Mouse (Mus musculus): ENCODE data around the gene Zfp683.

The Zfp683 gene

DNA sequence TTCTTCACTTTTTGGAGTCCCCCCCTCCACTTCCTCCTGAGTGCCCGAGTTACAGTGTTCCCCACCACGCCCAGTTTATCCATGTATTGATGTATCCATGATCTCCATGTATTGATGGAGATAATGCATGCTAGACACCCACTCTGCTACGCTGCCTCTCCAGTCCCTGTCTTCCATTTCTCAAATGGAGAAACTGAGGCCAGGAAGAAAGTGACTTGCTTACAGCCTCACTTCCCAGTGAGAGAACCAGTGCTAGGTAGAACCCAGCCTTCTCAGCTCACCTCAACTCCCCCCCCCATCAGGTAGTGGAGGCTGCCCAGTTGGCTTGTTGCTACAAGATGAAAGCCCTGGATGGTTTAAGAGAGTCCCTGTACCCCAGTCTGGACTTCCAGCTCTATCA, at the start of gene Zfp683:
Zfp683 (plus strand) TSS at position 301 of the 400 bp plus-strand sequence.
- no peak for DNase-seq (ENCODE audit: low spot score in 2 of 2)

DNA sequence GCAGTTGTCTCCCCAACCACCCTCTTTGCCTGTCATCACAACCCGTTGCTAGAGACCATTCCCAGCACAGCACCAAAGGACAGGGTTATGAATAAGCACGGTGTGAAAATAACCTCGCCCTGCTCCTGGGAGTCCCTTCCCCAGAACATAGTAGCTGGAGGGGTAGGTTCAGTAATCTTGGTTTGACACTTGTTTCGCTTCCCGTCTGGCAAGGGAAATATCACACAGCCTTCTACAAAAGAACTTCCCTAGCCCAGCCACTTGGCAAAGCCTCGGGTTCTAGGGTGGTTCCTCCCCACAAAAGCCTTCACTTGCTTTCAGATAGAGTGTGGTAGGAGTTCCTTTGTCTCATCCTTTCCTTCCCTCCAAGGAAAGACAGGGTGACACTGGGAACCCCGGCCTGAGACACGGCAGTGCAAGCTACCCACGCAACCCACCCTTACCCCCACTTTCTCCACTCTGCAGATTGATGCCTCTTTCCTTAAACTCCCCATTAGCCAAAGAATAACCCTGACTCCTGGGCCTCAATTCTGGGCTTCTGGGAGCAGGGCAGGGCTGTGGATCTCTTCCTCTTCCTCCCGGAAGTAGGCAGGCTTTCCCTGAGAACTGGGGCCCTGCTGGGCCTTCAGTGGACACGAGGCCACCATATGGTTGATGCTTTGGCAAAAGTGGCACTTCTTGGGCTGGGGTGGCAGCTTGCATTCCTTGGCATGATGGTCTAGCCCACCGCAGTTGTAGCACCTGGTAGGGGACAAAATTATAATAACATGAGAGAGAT, 47.9 kb upstream of the Zfp683 start:
- DNase-seq (ENCODE audit: low spot score in 2 of 2): peak; percentile 8 to 25

GRCm38 (mm10) chr4:134006845-134007244, 46.8 kb upstream of the Zfp683 start:
- no peak for DNase-seq (ENCODE audit: low spot score in 2 of 2)

DNA sequence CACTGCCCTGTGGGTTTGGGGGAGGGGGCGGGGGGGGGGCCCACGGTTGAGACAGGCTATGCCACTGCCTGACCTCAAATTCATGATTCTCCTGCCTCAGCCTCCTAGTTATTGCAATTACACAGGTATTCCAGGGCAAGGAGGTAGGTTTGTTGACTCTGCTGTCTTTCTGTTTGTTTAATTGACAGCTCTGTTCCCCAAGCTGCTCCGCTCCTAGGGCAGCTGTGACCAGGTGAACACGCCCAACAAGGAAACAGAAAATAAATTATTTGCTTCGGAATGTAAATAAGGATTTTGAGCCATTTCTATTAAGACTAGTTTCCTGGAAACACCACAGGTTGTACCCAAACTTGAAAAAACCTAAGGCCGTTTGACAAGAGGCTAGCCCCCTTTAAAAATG, 43.9 kb upstream of the Zfp683 start:
- DNase-seq (ENCODE audit: low spot score in 2 of 2): no peak

DNA sequence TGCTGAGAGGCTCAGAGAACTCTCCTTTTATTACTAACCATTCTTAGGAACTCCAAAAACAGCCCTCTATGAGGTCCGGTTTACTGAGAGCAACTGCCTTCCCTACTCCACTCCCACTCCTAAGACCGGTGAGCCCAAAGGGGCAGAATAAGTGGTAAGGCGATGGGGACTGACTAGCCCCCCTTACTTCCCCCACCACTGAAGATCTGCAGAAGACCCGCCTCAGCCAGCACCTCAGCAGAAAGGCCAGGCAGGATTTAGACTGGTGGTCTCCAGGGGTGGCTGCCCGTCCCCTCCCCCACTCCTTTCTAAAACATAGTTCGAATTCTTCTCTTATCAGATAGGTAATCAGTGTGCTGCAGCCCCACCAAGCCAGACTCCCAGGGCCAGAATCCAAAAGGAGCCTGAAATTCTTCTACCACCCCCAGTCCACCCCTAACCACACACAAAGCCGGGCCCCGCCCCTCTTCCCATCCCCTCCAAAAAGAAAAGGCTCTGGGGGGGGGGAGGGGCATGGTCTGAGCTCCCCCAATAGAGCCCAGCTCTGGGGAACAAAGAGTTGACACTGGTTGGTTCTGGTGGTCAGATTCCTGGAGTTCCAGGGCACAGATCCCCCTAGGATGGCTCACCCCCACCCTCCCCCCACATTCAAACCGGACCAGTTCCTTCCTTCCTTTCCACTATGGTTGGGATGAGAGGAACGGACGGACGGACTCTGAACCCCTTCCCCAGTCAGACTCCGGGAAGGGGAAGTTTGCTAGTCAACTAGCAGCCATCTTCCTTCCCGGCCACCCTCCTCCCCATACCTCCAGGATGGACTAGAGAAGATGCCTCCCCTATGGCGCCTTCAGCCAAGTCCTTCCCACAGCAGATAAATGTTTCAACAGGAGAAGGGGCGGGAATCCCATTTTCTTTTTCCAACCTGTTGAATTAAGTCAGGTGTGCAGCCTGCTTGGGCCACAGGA, 41.9 kb upstream of the Zfp683 start:
- DNase-seq (ENCODE audit: low spot score in 2 of 2): no peak

DNA sequence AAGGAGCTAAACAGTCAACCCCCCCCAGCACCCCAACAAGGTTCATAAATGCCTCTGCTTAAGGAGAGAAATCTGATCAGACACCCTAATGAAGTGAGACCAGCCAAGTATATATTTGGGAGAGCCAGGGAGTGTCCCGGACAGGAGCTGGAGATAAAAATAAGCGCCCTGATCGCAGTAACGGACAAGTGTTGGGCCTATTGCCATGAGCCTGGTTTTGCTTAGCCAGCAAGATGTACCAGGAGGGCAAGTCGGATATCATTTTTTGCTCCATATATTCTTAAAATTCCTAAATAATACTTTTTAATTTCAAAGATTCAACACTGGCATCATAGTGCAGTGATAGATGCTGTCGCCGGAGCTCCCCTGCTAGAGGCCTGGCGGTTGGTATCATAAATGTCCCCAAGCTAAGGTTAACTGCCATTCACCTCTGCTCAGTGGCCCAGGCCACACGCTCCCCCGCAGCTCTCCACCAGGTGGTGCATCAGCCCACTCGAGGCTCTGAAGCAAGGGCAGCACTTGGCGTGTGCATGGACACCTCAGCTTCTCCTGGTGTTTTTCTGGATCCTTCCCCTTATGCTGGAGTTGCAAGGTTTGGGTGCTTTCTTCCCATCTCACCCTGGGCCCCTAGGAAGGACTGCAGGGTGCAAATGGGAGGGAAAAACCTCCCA, 40.6 kb upstream of the Zfp683 start:
- peak in 1 of 2 experiments; percentile 21 for DNase-seq (ENCODE audit: low spot score in 2 of 2)

DNA sequence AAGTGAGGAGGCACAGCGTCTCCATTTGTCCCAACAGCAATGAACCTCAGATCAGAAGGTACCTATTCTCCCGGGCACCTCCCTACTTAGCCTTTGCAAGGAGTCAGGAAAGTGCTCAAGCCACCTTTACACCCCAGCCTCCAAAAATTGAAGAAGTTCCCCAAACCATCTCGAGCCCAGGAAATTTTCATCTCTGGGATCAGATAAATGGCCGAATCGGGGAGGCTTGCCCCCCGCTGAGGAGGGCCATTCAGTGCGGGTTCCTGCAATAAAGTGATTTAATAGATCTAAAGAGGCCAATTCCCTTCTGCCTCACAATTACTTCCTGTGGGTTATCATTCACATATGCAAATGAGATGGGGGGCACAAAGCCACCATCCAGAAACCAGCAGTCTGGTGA, 37.4 kb upstream of the Zfp683 start:
- no peak for DNase-seq (ENCODE audit: low spot score in 2 of 2)

GRCm38 (mm10) chr4:134016767-134017166, 36.9 kb upstream of the Zfp683 start:
- no peak for DNase-seq (ENCODE audit: low spot score in 2 of 2)

DNA sequence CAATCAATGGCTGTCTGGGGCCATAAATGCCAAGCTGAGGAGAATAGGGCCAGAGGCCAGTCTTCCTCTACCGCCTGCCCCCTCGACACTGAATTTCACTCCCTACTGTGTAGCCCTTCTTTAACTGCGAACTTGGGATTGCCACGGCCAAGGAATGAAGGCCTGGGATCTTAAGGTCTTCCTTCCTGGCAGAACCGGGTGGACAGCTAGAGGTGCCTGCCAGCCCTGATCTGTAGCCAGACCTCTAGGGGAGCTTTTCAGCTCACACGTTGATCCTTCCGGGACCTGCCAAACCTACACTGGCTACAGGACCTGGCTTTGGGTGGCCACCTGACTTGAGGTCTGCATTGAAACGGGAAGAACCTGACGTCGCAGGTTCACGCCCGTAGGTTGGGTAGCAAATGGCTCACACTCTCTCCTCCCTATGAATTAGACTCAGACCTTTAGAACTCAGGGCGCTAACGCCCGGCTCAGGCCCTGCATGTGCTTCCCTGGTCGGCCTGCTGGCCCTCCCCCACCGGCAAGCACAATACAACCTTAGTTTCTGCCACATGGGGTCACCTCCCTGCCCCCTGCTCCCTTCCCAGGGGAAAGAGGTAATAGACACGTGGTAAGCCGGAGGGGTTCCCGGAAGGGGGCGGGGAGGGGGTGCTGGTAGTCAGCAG, 36.3 kb upstream of the Zfp683 start:
- no peak for DNase-seq (ENCODE audit: low spot score in 2 of 2)

DNA sequence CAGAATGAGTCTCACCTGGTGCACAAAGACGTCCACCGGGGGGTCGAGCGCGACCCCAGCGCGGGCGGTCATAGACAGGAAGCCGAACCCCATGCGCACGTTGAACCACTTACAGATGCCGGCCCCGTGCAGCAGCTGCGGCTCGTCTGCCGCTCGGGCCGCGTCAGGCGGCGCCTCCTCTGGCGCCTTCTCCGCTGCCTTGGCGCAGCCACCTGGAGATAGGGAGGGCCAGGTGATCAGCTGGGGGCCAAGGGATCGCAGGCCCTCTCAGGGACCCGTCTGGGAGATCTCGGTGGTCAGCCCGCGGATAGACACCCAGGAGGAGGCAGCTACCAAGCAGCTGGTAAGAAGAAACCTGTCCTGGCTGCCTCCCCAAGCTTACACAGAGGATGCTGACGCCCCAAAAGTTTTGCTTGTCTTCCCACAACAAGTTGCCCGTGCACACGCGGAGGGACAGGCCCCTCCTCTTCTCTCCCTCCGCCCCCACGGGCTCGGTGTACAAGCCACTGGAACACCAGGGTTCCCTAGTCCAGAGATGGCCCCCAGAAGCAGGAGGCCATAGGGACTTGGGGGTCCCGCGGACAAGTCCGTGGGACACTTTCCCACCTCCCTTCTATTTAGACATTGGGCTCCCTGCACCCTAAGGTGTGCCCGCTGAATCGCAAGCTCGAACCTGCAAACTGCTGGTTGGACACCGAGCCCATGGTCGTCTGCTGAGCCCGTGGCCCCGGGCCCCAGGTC, 35.4 kb upstream of the Zfp683 start:
- DNase-seq (ENCODE audit: low spot score in 2 of 2): no peak

- no peak for DNase-seq (ENCODE audit: low spot score in 2 of 2)
These were observed 34.9 kb upstream of the Zfp683 start, which contains the start of gene Lin28a for GRCm38 (mm10) chr4:134018779-134019145. Gene Lin28a, minus strand, starts transcription at chr4:134018841.

DNA sequence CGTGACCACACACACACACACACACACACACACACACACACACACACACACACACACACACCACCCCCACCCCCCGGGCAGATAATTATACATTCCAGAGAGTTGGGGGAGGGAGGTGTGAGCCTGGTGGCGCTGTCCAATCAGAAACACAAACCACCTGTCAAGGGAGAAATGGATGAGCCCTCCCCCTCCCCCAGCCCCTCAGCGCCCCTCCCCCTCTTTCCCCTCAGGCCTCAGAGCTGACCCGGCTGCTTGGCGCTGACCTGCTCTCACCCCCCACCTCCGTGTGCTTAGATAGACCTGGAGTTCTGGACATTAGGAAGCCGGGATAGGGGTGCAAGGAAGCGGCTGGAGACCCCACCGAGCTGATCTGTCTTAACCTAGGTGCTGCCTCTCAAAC, 34.4 kb upstream of the Zfp683 start:
- no peak for DNase-seq (ENCODE audit: low spot score in 2 of 2)

DNA sequence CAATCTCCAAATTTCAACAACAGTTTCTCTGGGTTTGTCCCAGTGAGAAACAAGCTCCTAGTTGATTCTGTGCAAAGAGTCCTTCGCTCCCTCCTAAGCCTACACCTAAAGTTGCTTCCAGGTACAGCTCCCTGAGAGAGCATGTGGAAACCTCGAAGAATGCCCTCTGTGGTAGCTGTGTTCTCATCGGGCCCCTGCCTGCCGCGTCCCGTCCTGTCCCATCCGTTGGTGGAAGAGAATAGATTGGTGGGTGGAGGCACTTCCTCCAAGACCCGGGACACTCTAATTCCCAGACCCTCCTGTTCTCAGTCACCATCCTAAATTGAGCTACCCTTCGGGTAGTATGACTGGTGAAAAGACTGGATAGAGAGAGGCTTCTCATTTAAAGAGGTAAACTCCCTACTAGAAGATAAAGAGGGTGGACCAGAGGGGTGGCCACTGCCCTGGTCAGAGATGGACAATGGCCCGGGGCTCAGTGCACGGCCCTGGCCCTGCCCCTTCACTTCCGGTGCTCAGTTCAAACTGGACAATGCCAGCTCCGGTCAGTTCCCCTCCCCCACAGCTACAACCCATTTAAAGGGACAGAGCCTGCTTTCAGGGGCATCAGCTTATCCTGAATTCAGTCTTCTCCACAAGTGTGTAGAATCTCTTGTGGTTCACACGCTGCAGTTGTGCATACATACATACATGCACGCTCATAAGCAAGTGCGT, 33.8 kb upstream of the Zfp683 start:
- no peak for DNase-seq (ENCODE audit: low spot score in 2 of 2)

GRCm38 (mm10) chr4:134020621-134021020, 33.0 kb upstream of the Zfp683 start:
- peak in 1 of 2 experiments; percentile 45 for DNase-seq (ENCODE audit: low spot score in 2 of 2)

GRCm38 (mm10) chr4:134025802-134026201, 27.8 kb upstream of the Zfp683 start:
- DNase-seq (ENCODE audit: low spot score in 2 of 2): no peak

DNA sequence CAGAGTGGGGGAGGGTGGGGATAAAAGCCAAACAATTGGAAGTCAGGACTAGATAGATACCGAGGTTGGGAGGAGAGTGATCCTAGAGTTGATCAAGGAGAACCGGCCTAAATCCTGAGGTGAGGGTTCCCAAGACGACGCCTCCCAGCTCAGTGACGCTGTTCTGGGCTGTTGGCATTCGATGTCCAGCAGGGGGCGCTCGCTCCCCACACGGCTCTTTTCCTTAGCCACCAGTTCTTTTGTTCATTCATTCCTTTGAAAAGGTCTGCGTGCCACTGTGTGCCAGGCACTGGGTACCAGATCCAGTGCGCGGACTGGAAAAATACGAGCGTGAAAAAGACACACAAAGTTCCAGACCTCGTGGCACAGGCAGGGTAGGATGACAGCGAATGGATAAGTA, 17.7 kb upstream of the Zfp683 start:
- peak in 1 of 2 experiments; percentile 36 for DNase-seq (ENCODE audit: low spot score in 2 of 2)

GRCm38 (mm10) chr4:134041317-134042123, 12.1 kb upstream of the Zfp683 start:
- no peak for DNase-seq (ENCODE audit: low spot score in 2 of 2)

DNA sequence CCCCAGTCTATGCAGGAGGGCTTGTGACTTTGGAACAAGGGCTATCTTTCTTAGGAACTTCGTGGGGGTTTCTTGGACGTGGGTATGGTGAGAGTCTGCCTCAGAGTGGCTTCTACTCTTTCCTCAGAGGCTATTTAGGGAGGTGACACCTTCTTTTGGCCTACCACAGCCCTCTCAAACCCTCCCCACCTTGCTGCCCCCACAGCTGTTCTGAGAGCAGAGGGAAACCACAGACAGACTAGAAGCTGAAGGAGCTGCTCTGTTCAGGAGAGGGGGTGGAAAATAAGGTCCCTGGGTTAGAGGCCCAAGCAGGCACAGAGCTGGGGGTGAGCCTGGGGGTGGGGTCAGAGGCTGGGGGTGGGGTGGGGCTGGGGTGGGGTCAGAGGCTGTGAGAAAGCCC, 10.6 kb upstream of the Zfp683 start:
- no peak for DNase-seq (ENCODE audit: low spot score in 2 of 2)

GRCm38 (mm10) chr4:134047648-134048047, 6.0 kb upstream of the Zfp683 start:
- DNase-seq (ENCODE audit: low spot score in 2 of 2): no peak
